Mouse (Mus musculus) CH12.LX (cell line): ENCODE measurements around the gene Tcp11l2. TPM values are rescaled to one million over a fixed set of nuclear protein-coding genes. Genes with fewer than 3 reads are reported as not detected.

Experiments
- DNase-seq: peaks from one replicate; pipeline ENCODE4 v3.0.0-alpha.2; 2013; ENCODE audit errors: extremely low read depth
- H3K27ac ChIP-seq: 2 replicates; pipeline ENCODE4 v1.5.1; 2012; ENCODE audit warnings: low read depth, mild to moderate bottlenecking, control low read depth, moderate library complexity; ENCODE audit not compliant: insufficient read depth
- H3K27me3 ChIP-seq: replicated peaks from 2 replicates; pipeline ENCODE3; 2012; ENCODE audit warnings: inconsistent platforms
- H3K36me3 ChIP-seq, 2 experiments: replicated peaks in 1 of 2; 2 replicates each; pipeline versions ENCODE3 to v1.6.1; 2012; ENCODE audit warnings: inconsistent platforms in 1 of 2, low read length in 1 of 2, mild to moderate bottlenecking in 1 of 2, mixed read lengths in 1 of 2, moderate library complexity in 1 of 2; ENCODE audit not compliant: control insufficient read depth in 1 of 2, insufficient read depth in 1 of 2
- H3K4me1 ChIP-seq, 2 experiments: 2 replicates each; pipeline ENCODE4 v1.6.1; 2012; ENCODE audit warnings: inconsistent platforms in 1 of 2, moderate library complexity in 1 of 2; ENCODE audit not compliant: insufficient read depth in 2 of 2, control insufficient read depth in 1 of 2
- H3K4me2 ChIP-seq: 2 replicates; pipeline ENCODE4 v1.6.1; 2012; ENCODE audit warnings: low read depth, mild to moderate bottlenecking, control low read depth; ENCODE audit not compliant: poor library complexity, insufficient read depth, severe bottlenecking
- H3K4me3 ChIP-seq, 3 experiments: fragments of 150-350 bp in 1 of 3; sonication (generic) in 1 of 3; replicated peaks in 1 of 3; 2 replicates each; pipeline versions ENCODE3 to v1.5.1; 2011 to 2012; ENCODE audit warnings: low read depth in 2 of 3, low read length in 2 of 3, mild to moderate bottlenecking in 2 of 3, moderate library complexity in 2 of 3, control low read depth in 1 of 3, improper control_type of control experiment in 1 of 3, inconsistent platforms in 1 of 3, mixed read lengths in 1 of 3; ENCODE audit not compliant: poor library complexity in 1 of 3
- H3K79me2 ChIP-seq: replicated peaks from 2 replicates; pipeline ENCODE4 v1.6.1; 2012; ENCODE audit warnings: mild to moderate bottlenecking, moderate library complexity; ENCODE audit not compliant: control insufficient read depth, poor library complexity, insufficient read depth, severe bottlenecking; ENCODE audit errors: extremely low read depth
- H3K9ac ChIP-seq: 2 replicates; pipeline ENCODE4 v1.6.1; 2012; ENCODE audit warnings: low read depth, mild to moderate bottlenecking, control low read depth, moderate library complexity; ENCODE audit not compliant: insufficient read depth
- H3K9me3 ChIP-seq: replicated peaks from 2 replicates; pipeline ENCODE3; 2012; ENCODE audit warnings: low read length, inconsistent platforms, mixed read lengths
- BHLHE40 ChIP-seq: IDR thresholded peaks from 2 replicates; pipeline ENCODE4 v1.6.1; 2011; ENCODE audit warnings: mild to moderate bottlenecking, low read depth, low read length, improper control_type of control experiment
- CHD2 ChIP-seq: IDR thresholded peaks from 2 replicates; pipeline ENCODE4 v1.6.1; 2011; ENCODE audit warnings: low read length, improper control_type of control experiment
- CTCF ChIP-seq, 2 experiments: IDR thresholded peaks in 1 of 2; conservative IDR thresholded peaks in 1 of 2; 2 replicates each; pipeline ENCODE4 v1.5.1; 2011 to 2012; ENCODE audit warnings: low read depth in 2 of 2, low read length in 2 of 2, improper control_type of control experiment in 1 of 2, inconsistent platforms in 1 of 2, mild to moderate bottlenecking in 1 of 2, moderate library complexity in 1 of 2
- ELF1 ChIP-seq: IDR thresholded peaks from 2 replicates; pipeline ENCODE4 v1.6.1; 2014; ENCODE audit warnings: low read depth, mild to moderate bottlenecking, inconsistent platforms, low read length, improper control_type of control experiment
- GABPA ChIP-seq: IDR thresholded peaks from 2 replicates; pipeline ENCODE4 v1.6.1; 2012; ENCODE audit warnings: low read depth, low read length, improper control_type of control experiment, inconsistent platforms; ENCODE audit not compliant: insufficient replicate concordance
- IRF4 ChIP-seq: IDR thresholded peaks from 2 replicates; pipeline ENCODE4 v1.6.1; 2014; ENCODE audit warnings: low read depth, mild to moderate bottlenecking, inconsistent platforms, low read length, improper control_type of control experiment
- MAX ChIP-seq: IDR thresholded peaks from 2 replicates; pipeline ENCODE4 v1.6.1; 2011; ENCODE audit warnings: low read length, improper control_type of control experiment
- MXI1 ChIP-seq: IDR thresholded peaks from 2 replicates; pipeline ENCODE4 v1.6.1; 2011; ENCODE audit warnings: mild to moderate bottlenecking, low read depth, low read length, improper control_type of control experiment
- MYC ChIP-seq: IDR thresholded peaks from 2 replicates; pipeline ENCODE4 v1.6.1; 2011; ENCODE audit warnings: low read depth, mild to moderate bottlenecking, improper control_type of control experiment, low read length
- NELFE ChIP-seq: IDR thresholded peaks from 2 replicates; pipeline ENCODE4 v1.6.1; 2011; ENCODE audit warnings: low read depth, low read length, improper control_type of control experiment
- NRF1 ChIP-seq: IDR thresholded peaks from 2 replicates; pipeline ENCODE4 v1.6.1; 2014; ENCODE audit warnings: low read depth, mild to moderate bottlenecking, inconsistent platforms, low read length, improper control_type of control experiment, moderate library complexity
- PAX5 ChIP-seq: IDR thresholded peaks from 2 replicates; pipeline ENCODE4 v1.6.1; 2012; ENCODE audit warnings: low read length, inconsistent platforms, mixed read lengths
- POLR2A ChIP-seq: IDR thresholded peaks from 2 replicates; pipeline ENCODE4 v1.6.1; 2011; ENCODE audit warnings: low read depth, mild to moderate bottlenecking, improper control_type of control experiment, low read length
- POLR2AphosphoS2 ChIP-seq: IDR thresholded peaks from 2 replicates; pipeline ENCODE4 v1.6.1; 2011; ENCODE audit warnings: low read depth, low read length, improper control_type of control experiment
- SMC3 ChIP-seq: IDR thresholded peaks from 2 replicates; pipeline ENCODE4 v1.6.1; 2011; ENCODE audit warnings: low read depth, low read length, improper control_type of control experiment
- TCF12 ChIP-seq: IDR thresholded peaks from 2 replicates; pipeline ENCODE4 v1.6.1; 2014; ENCODE audit warnings: low read depth, mild to moderate bottlenecking, inconsistent platforms, low read length, improper control_type of control experiment
- UBTF ChIP-seq: IDR thresholded peaks from 2 replicates; pipeline ENCODE4 v1.6.1; 2012; ENCODE audit warnings: low read depth, mild to moderate bottlenecking, inconsistent platforms, low read length, improper control_type of control experiment, moderate library complexity
- USF1 ChIP-seq: IDR thresholded peaks from 2 replicates; pipeline ENCODE4 v1.6.1; 2014; ENCODE audit warnings: low read depth, mild to moderate bottlenecking, inconsistent platforms, low read length, improper control_type of control experiment
- ZKSCAN1 ChIP-seq: IDR thresholded peaks from 2 replicates; pipeline ENCODE4 v1.6.1; 2012; ENCODE audit warnings: low read depth, inconsistent platforms, low read length, improper control_type of control experiment, borderline replicate concordance
- ZNF384 ChIP-seq: IDR thresholded peaks from 2 replicates; pipeline ENCODE4 v1.6.1; 2012; ENCODE audit warnings: low read depth, low read length, improper control_type of control experiment, inconsistent platforms
- dilution Hi-C: fragments of 300-500 bp; cut with MboI; formaldehyde crosslinking; loops from 2 replicates; pipeline ENCODE4 v1.14.3; 2020; ENCODE audit warnings: low sequenced_read_pairs; ENCODE audit not compliant: extremely low pct_unique_long_range_greater_than_20kb, extremely low pct_ligation_motif_present
- in situ Hi-C: fragments of 300-500 bp; cut with MboI; formaldehyde crosslinking; loops from 3 replicates; pipeline ENCODE4 v1.14.3; 2019; ENCODE audit warnings: low sequenced_read_pairs, low pct_ligation_motif_present, low pct_unique_long_range_greater_than_20kb, mixed read lengths
- polyA plus RNA-seq: library from polyadenylated mRNA; unstranded; fragments of >175 nt; gene quantifications from 2 replicates; pipeline ENCODE4 v1.2.1, GENCODE M21; 2012; ENCODE audit warnings: low read depth; ENCODE audit not compliant: insufficient read length
- total RNA-seq, 2 experiments: library from RNA; depleted of rRNA; stranded (reverse); fragments of 300-350 nt in 1 of 2; fragments of >200 nt in 1 of 2; gene quantifications; 2 replicates each; pipeline ENCODE4 v1.2.3; 2012 to 2014

Gene Tcp11l2
- total and polyA plus RNA-seq, 3 experiments, result 2.6 to 6.0 (median 2.9) TPM

GRCm38 (mm10) chr10:84532911-84533882, 43.2 kb upstream of the Tcp11l2 start (continued):
- no peak for TF ChIP-seq POLR2AphosphoS2
- TF ChIP-seq GABPA, result no peak
- no peak for TF ChIP-seq ZKSCAN1
- TF ChIP-seq MYC, result no peak
- TF ChIP-seq USF1, result no peak
- peak; percentile 4; the same call in 1 of the 2 replicates for TF ChIP-seq BHLHE40
- TF ChIP-seq MXI1, result no peak; the same call in 1 of the 2 replicates
- peak; percentile 65 for TF ChIP-seq CHD2
- TF ChIP-seq NRF1, result no peak
- TF ChIP-seq ELF1, result peak; percentile 19; the same call in 1 of the 2 replicates
- peak; percentile 48 for TF ChIP-seq POLR2A
- no peak for TF ChIP-seq PAX5
- TF ChIP-seq ZNF384, result no peak

GRCm38 (mm10) chr10:84533912-84534671, 42.3 kb upstream of the Tcp11l2 start, which contains the start of gene Ckap4:
Gene Ckap4 (minus strand): TSS chr10:84534062.
- peaks cover 0 to 26% of the 10 kb centered on the region in 2 experiments for H3K36me3 ChIP-seq
- no peaks in the 10 kb centered on the region for H3K27me3 ChIP-seq
- H3K9me3 ChIP-seq, result no peaks in the 10 kb centered on the region
- TF ChIP-seq SMC3 (no peak), MXI1 (peak; percentile 31; the same call in 1 of the 2 replicates), CTCF (conservative IDR thresholded peaks at IDR 0.05 in 1 of 2, IDR thresholded peaks at IDR 0.05 in 1 of 2; ENCODE audit: low read depth in 2 of 2, low read length in 2 of 2) (no peak), POLR2A (peak; percentile 45; the same call in 1 of the 2 replicates), MAX (no peak), IRF4 (0 out of 2 replicates have a peak, but pooled peaks have one; percentile 11), NRF1 (0 out of 2 replicates have a peak, but pooled peaks have one; percentile 30), USF1 (no peak), CHD2 (no peak), NELFE (peak; percentile 42; the same call in 1 of the 2 replicates), MYC (no peak), ELF1 (peak; percentile 13; the same call in 1 of the 2 replicates), BHLHE40 (peak; percentile 1; the same call in 1 of the 2 replicates), TCF12 (peak; percentile 49; the same call in 1 of the 2 replicates), UBTF (no peak; the same call in 1 of the 2 replicates)
- H3K4me1 ChIP-seq, result peaks cover 31 to 81% of the 10 kb centered on the region in 2 experiments
- peaks cover 15% of the 10 kb centered on the region for H3K79me2 ChIP-seq
- dilution Hi-C loops, result no loop called here
- in situ Hi-C loops, result no loop called here
- H3K4me3 ChIP-seq, result peak within 1 kb of the TSS; percentile 83 to 95 (median 89)
- DNase-seq, result no peak
- peak within 1 kb of the TSS; percentile 56 for H3K27ac ChIP-seq
- peak within 1 kb of the TSS; percentile 71 for H3K9ac ChIP-seq
- peak within 1 kb of the TSS; percentile 69 for H3K4me2 ChIP-seq
